Mouse (Mus musculus) midbrain, embryonic 10.5 days (tissue): ENCODE measurements around the gene Zfp366. TPM values are rescaled to one million over a fixed set of nuclear protein-coding genes. Genes with fewer than 3 reads are reported as not detected.

Experiments used
- DNase-seq: peaks from one replicate; pipeline ENCODE4 v3.0.0-alpha.2; 2017; ENCODE audit warnings: low spot score
- H3K27ac ChIP-seq: fragments of 300-500 bp; sonication (generic); replicated peaks from 2 replicates; pipeline ENCODE4 v1.5.1; 2016; ENCODE audit warnings: mild to moderate bottlenecking
- H3K27me3 ChIP-seq: fragments of 300-500 bp; sonication (generic); 2 replicates; pipeline ENCODE4 v1.6.1; 2016; ENCODE audit warnings: low read depth, mild to moderate bottlenecking; ENCODE audit not compliant: poor library complexity, severe bottlenecking
- H3K36me3 ChIP-seq: fragments of 300-500 bp; sonication (generic); 2 replicates; pipeline ENCODE4 v1.6.1; 2016; ENCODE audit warnings: mild to moderate bottlenecking, moderate library complexity
- H3K4me1 ChIP-seq: fragments of 300-500 bp; sonication (generic); 2 replicates; pipeline ENCODE4 v1.6.1; 2016
- H3K4me3 ChIP-seq: fragments of 300-500 bp; sonication (generic); 2 replicates; pipeline ENCODE4 v1.5.1; 2016; ENCODE audit warnings: mild to moderate bottlenecking, moderate library complexity
- H3K9me3 ChIP-seq: fragments of 300-500 bp; sonication (generic); replicated peaks from 2 replicates; pipeline ENCODE4 v1.6.1; 2016; ENCODE audit warnings: mild to moderate bottlenecking
- WGBS: fragments of 180-500 bp; shearing (Covaris S2); methylation state at CpG from one replicate; pipeline ENCODE4 v1.1.7; 2016; 5-methylcytosine and 5-hydroxymethylcytosine counted together
- polyA plus RNA-seq: library from polyadenylated mRNA; unstranded; fragments of >200 nt; fragmentation: Nextera tagmentation; extraction: Ambion mirVana; gene quantifications from 2 replicates; pipeline ENCODE4 v1.2.1, GENCODE M21; 2016

Zfp366 gene
- 0.37 and 0.44 TPM in 2 replicates for polyA plus RNA-seq

GRCm38 (mm10) chr13:99184155-99184886 is at the start of gene Zfp366:
TSS of gene Zfp366 (plus strand) at chr13:99184823.
- no peaks in the 10 kb centered on the region for H3K36me3 ChIP-seq
- no peaks in the 10 kb centered on the region for H3K9me3 ChIP-seq
- no peaks in the 10 kb centered on the region for H3K27me3 ChIP-seq
- WGBS, result 57% methylated on average over 11 of the region's 11 CpGs
- no peak within 1 kb of the TSS for H3K27ac ChIP-seq
- H3K4me1 ChIP-seq, result no peaks in the 10 kb centered on the region
- no peak for DNase-seq
- H3K4me3 ChIP-seq, result no peak within 1 kb of the TSS

DNA sequence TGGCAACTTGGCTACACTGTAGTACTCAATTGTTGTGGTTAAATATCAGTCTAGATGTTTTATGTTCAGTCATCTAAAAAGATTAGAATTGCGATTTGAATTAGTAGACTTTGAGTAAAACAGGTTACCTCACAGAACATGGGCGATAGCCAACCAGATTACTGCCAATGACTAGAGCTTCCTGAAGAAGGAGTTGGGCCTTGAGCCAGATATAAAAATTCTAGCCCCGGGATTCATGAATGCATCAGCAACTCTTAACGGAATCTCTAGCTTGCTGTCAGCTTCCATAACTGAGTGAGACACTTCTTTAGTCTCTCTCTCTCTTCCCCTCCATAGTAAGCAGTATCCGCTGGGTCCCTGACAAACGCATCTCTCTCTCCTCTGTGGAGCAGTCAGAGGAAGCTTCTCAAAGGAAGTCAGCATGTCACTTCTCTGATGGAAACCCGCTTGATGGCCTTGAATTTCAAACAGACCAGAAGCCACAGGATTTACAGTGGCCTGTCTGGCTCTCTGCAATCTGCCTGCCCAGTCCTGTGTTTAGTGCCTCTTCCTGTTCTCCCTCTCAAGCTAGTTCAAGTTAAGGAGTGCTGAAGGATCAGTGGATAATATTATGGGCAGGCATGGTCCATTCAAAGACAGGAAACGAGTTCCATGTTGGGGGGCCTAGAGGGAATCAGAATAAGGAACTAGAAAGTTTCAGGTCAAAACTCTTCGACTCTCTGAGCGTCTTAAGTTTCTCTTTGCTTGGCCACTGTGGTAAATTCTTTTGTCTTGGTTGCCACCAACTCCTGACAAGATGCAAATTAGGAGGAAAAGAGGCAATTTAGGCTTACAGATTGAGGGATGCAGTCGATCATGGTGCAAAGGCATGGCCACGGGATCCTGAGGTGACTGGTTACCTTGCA is 46.0 kb upstream of the Zfp366 start:
- H3K4me1 ChIP-seq, result no peaks in the 10 kb centered on the region
- H3K36me3 ChIP-seq, result no peaks in the 10 kb centered on the region
- no peaks in the 10 kb centered on the region for H3K27me3 ChIP-seq
- no peak for DNase-seq
- no peak overlapping the region for H3K27ac ChIP-seq
- no peaks in the 10 kb centered on the region for H3K9me3 ChIP-seq
- no peak overlapping the region for H3K4me3 ChIP-seq
- WGBS, result 89% methylated on average over 12 of the region's 12 CpGs

DNA sequence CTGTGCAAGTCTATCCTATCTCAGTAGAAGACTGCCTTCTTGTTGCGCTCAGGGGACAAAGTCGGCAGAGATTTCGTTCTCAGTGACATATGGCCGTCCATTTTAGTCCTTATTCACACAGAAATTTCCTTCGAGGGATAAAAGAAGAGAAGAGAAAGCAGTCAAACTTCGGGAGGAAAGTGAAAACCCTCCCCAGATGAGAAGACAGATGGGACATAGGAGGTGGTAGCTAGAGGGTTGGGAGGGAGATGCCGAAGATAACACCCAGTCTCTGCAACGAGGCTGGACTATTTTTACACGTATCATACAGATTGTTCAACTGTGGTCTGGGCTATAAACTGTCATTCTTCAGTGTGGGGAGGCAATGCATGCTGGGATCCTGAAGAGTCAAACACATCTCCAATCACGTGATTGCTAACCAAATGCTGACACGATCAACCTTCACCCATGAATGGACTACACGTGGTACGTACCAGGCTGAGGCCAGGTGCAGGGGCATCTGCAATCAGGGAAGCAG is 38.2 kb upstream of the Zfp366 start:
- no peak for DNase-seq
- Histone ChIP-seq H3K4me3 (no peak overlapping the region), H3K27me3 (peaks cover 7% of the 10 kb centered on the region; the same call in 1 of the 2 replicates), H3K9me3 (no peaks in the 10 kb centered on the region), H3K27ac (no peak overlapping the region), H3K36me3 (no peaks in the 10 kb centered on the region), H3K4me1 (peaks cover 29% of the 10 kb centered on the region)
- WGBS, result 91% methylated on average over 13 of the region's 13 CpGs

DNA sequence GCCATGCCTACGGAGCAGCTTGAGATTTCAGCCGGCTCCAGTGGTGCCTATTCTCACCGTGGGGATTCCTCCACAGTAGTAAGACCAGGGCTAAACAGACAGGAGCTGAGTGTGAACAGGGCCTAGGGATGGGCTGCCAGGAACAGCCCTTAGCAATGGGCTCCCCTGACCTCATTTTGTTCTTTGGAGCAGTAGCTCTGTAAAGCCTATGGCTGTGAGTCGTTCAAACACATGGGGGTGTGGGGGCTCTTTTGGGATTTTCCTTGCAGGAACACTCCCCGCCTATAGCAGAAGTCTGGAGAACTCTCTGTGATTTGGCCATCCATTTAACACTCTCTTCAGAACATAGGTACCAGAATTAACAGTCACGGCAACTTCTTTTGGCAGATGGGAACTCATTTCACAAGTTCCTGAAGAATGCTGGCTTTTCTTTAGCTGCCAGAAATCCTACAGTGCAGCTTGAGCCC is 36.9 kb upstream of the Zfp366 start:
- Histone ChIP-seq H3K4me3 (no peak overlapping the region), H3K27me3 (peaks cover 7% of the 10 kb centered on the region; the same call in 1 of the 2 replicates), H3K36me3 (no peaks in the 10 kb centered on the region), H3K27ac (0 out of 2 replicates have a peak overlapping the region, but pooled peaks have one; percentile 39), H3K4me1 (peaks cover 42% of the 10 kb centered on the region), H3K9me3 (no peaks in the 10 kb centered on the region)
- no peak for DNase-seq
- 84% methylated on average over 6 of the region's 6 CpGs for WGBS

DNA sequence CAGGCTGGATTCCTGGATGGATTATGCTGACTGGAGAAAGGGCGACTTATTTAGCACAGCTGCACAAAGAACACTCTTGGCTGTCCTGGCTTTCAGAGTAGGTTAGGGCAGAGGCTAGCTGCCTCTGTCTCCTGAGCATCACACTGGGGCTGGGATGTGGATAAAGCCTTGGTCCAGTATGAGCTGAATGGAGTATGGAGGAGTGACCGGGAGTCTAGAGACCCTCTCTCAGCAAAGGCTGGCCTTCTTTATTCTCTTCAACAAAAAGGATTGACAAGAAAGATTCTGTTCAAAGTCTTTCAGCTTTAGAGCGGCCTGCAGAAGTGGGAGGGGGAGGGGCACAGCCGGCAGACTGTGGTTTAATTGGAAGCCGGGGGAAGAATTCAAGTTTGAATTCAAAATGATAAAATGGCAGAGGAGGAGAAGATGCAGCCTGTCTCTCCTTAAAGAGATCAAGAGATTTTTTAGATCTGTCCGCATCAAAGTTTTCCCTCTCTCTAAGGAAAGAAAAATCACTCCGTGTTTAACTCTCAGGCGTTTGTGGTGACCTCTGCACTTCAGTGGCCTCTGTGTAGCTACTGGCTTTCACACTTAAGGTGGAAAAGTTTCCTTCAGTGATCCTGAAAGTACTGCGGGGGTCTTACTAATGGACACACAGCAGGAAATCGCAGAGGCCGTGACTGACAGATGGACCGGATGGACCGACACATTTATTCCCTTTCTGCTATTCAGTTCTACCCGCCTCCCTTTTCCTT is 34.9 kb upstream of the Zfp366 start:
- H3K27ac ChIP-seq, result peak overlapping the region; percentile 85
- peaks cover 45% of the 10 kb centered on the region for H3K4me1 ChIP-seq
- no peaks in the 10 kb centered on the region for H3K36me3 ChIP-seq
- peaks cover 12% of the 10 kb centered on the region; the same call in 1 of the 2 replicates for H3K27me3 ChIP-seq
- H3K4me3 ChIP-seq, result peak overlapping the region; percentile 16; the same call in 1 of the 2 replicates
- no peaks in the 10 kb centered on the region for H3K9me3 ChIP-seq
- WGBS, result 28% methylated on average over 14 of the region's 14 CpGs
- DNase-seq, result peak; percentile 57

DNA sequence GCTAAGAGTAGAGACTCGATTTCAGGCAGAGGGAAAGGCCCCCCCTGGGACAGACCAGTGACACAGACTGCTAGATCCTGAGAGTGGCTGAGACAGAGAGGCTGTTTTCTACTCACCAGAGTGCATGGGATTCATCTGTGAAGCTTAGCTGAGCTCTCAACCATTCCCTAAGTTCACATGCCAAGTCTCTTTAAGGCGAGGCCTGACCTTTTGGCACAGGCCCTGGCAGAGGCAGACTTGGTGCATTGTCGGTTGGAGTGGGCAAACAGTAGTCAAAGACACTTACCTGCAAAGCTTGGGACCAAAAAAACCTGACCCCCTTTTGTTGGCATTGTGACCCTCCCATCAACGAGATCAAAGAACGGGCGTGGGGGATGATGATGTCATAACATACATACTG is 34.0 kb upstream of the Zfp366 start:
- Histone ChIP-seq H3K4me3 (no peak overlapping the region), H3K27ac (peak overlapping the region; percentile 85), H3K4me1 (peaks cover 45% of the 10 kb centered on the region), H3K36me3 (no peaks in the 10 kb centered on the region), H3K27me3 (peaks cover 12% of the 10 kb centered on the region; the same call in 1 of the 2 replicates), H3K9me3 (no peaks in the 10 kb centered on the region)
- no peak for DNase-seq
- WGBS, result 76% methylated on average over 6 of the region's 6 CpGs

DNA sequence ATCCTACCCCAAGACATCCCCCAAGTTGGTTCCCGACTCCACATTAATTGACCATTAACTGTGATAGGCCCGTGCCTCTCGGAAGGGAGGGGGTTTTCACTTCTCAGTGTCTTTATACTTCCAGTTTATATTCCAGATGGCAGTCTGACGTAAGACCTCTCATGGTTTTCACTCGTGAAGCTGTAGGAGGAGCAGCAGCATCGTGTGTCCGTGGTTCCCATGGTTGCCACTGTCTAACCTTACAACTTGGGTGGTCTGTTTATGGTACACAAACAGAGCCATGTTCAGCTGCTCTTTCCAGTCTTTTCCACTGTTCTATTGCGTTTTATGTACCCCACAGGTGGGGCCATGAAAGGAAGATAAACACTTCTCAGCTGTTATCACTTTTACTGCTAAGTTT is 33.5 kb upstream of the Zfp366 start:
- DNase-seq, result peak; percentile 29
- Histone ChIP-seq H3K4me3 (no peak overlapping the region), H3K36me3 (no peaks in the 10 kb centered on the region), H3K4me1 (peaks cover 45% of the 10 kb centered on the region), H3K9me3 (no peaks in the 10 kb centered on the region), H3K27ac (peak overlapping the region; percentile 85), H3K27me3 (peaks cover 12% of the 10 kb centered on the region; the same call in 1 of the 2 replicates)
- 62% methylated on average over 8 of the region's 8 CpGs for WGBS

GRCm38 (mm10) chr13:99152305-99152930 is 32.2 kb upstream of the Zfp366 start:
- Histone ChIP-seq H3K4me3 (0 out of 2 replicates have a peak overlapping the region, but pooled peaks have one; percentile 15), H3K27me3 (peaks cover 12% of the 10 kb centered on the region; the same call in 1 of the 2 replicates), H3K27ac (peak overlapping the region; percentile 61), H3K4me1 (peaks cover 45% of the 10 kb centered on the region), H3K36me3 (no peaks in the 10 kb centered on the region), H3K9me3 (peaks cover 8% of the 10 kb centered on the region; the same call in 1 of the 2 replicates)
- peak; percentile 25 for DNase-seq
- WGBS, result 24% methylated on average over 18 of the region's 18 CpGs

DNA sequence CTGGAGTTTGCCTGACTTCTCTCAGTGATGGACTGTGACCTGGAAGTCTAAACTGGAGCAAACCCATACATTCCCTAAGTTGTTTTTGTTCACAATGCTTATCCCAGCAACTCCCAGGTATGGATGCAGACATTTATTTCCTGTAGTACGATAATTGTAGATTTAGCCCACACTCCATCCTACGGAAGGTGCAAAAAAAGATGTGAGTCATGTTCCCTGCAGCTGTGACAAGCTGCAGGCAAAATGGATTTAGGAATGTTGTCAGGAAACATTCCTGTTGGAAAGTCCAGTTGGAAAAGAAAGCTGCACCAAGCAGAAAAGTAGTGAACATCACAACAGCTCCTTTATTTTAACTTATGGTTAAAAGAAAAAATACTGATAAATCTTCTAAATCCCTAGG is 26.9 kb upstream of the Zfp366 start:
- Histone ChIP-seq H3K4me3 (no peak overlapping the region), H3K4me1 (peaks cover 3% of the 10 kb centered on the region)
- 88% methylated on average over 2 of the region's 2 CpGs for WGBS

DNA sequence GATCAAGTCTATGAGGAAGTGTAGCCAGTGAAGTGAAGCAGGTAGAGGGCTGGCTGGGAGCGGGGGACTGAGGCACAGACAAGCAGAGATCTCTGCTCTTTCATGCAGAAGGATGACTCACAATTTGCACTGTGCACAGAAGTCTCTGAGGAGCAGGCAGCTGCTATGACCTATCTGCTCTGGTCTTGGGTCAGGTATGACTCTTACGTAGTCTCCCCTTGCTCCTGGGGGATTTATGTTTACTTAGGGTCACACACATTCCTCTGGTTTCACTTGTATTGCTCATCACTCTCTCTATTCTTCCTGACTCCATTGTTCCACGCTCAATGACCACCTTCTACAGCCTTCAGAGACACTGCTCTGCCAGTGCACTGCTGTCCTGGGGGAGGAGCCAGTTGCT is 25.9 kb upstream of the Zfp366 start:
- no peak overlapping the region for H3K4me3 ChIP-seq
- H3K27me3 ChIP-seq, result no peaks in the 10 kb centered on the region
- H3K27ac ChIP-seq, result no peak overlapping the region
- H3K4me1 ChIP-seq, result peaks cover 11% of the 10 kb centered on the region
- no peaks in the 10 kb centered on the region for H3K36me3 ChIP-seq
- DNase-seq, result no peak
- peaks cover 8% of the 10 kb centered on the region; the same call in 1 of the 2 replicates for H3K9me3 ChIP-seq
- WGBS, result 91% methylated on average over 3 of the region's 3 CpGs

More for the DNA sequence above, 26.9 kb upstream of the Zfp366 start:
- Histone ChIP-seq H3K27me3 (peaks cover 6% of the 10 kb centered on the region; the same call in 1 of the 2 replicates), H3K36me3 (no peaks in the 10 kb centered on the region), H3K9me3 (peaks cover 8% of the 10 kb centered on the region; the same call in 1 of the 2 replicates), H3K27ac (no peak overlapping the region)
- no peak for DNase-seq

- no peak overlapping the region for H3K4me3 ChIP-seq
- H3K27me3 ChIP-seq, result no peaks in the 10 kb centered on the region
- H3K9me3 ChIP-seq, result no peaks in the 10 kb centered on the region
- H3K4me1 ChIP-seq, result peaks cover 15% of the 10 kb centered on the region
- WGBS, result 72% methylated on average over 4 of the region's 4 CpGs
- H3K27ac ChIP-seq, result no peak overlapping the region; the same call in 1 of the 2 replicates
- DNase-seq, result no peak
- H3K36me3 ChIP-seq, result no peaks in the 10 kb centered on the region
Measured at GRCm38 (mm10) chr13:99163071-99163470, 21.6 kb upstream of the Zfp366 start.
